Mouse (Mus musculus) stomach, embryonic 14.5 days (tissue): ENCODE measurements around the gene Pla2g3. TPM values are rescaled to one million over a fixed set of nuclear protein-coding genes. Genes with fewer than 3 reads are reported as not detected.

ENCODE experiments used
- ATAC-seq: fragments of 200-750 bp; cut with Nextera tagmentation; 2 replicates; pipeline ENCODE4 v1.8.0; 2017; ENCODE audit warnings: low read depth, moderate TSS enrichment; ENCODE audit not compliant: insufficient number of reproducible peaks, insufficient read depth, low FRiP score
- H3K27ac ChIP-seq: fragments of 300-500 bp; sonication (generic); 2 replicates; pipeline ENCODE4 v1.5.1; 2014; ENCODE audit warnings: mild to moderate bottlenecking, low read length, moderate library complexity, mixed read lengths
- H3K27me3 ChIP-seq: fragments of 300-500 bp; sonication (generic); 2 replicates; pipeline ENCODE4 v1.6.1; 2014; ENCODE audit warnings: low read length, control low read depth, mixed read lengths; ENCODE audit not compliant: control insufficient read depth, insufficient read depth
- H3K36me3 ChIP-seq: fragments of 300-500 bp; sonication (generic); 2 replicates; pipeline ENCODE4 v1.6.1; 2014; ENCODE audit warnings: mild to moderate bottlenecking, control low read depth, low read length, moderate library complexity, mixed read lengths; ENCODE audit not compliant: control insufficient read depth, insufficient read depth
- H3K4me1 ChIP-seq: fragments of 300-500 bp; sonication (generic); 2 replicates; pipeline ENCODE4 v1.6.1; 2014; ENCODE audit warnings: low read length, control low read depth, mixed read lengths; ENCODE audit not compliant: control insufficient read depth, insufficient read depth
- H3K4me2 ChIP-seq: fragments of 300-500 bp; sonication (generic); replicated peaks from 2 replicates; pipeline ENCODE4 v1.6.1; 2014; ENCODE audit warnings: low read depth, low read length, control low read depth
- H3K4me3 ChIP-seq: fragments of 300-500 bp; sonication (generic); 2 replicates; pipeline ENCODE4 v1.5.1; 2014; ENCODE audit warnings: low read depth, low read length, control low read depth
- H3K9ac ChIP-seq: fragments of 300-500 bp; sonication (generic); replicated peaks from 2 replicates; pipeline ENCODE4 v1.6.1; 2014; ENCODE audit warnings: low read depth, mild to moderate bottlenecking, control low read depth, low read length, moderate library complexity, mixed read lengths
- H3K9me3 ChIP-seq: fragments of 300-500 bp; sonication (generic); 2 replicates; pipeline ENCODE4 v1.6.1; 2016; ENCODE audit warnings: low read depth, low read length, control low read depth; ENCODE audit not compliant: control insufficient read depth
- WGBS: fragments of 180-500 bp; shearing (Covaris S2); extraction: QIAGEN DNeasy Blood & Tissue Kit; methylation state at CpG from one replicate; pipeline ENCODE4 v1.1.7; 2014; 5-methylcytosine and 5-hydroxymethylcytosine counted together
- polyA plus RNA-seq: library from polyadenylated mRNA; unstranded; fragments of >200 nt; fragmentation: Nextera tagmentation; extraction: Ambion mirVana; gene quantifications from 2 replicates; pipeline ENCODE4 v1.2.1, GENCODE M21; 2014

Pla2g3 gene
- polyA plus RNA-seq, 1 experiment from 2014 or later, result 0.17 TPM

DNA sequence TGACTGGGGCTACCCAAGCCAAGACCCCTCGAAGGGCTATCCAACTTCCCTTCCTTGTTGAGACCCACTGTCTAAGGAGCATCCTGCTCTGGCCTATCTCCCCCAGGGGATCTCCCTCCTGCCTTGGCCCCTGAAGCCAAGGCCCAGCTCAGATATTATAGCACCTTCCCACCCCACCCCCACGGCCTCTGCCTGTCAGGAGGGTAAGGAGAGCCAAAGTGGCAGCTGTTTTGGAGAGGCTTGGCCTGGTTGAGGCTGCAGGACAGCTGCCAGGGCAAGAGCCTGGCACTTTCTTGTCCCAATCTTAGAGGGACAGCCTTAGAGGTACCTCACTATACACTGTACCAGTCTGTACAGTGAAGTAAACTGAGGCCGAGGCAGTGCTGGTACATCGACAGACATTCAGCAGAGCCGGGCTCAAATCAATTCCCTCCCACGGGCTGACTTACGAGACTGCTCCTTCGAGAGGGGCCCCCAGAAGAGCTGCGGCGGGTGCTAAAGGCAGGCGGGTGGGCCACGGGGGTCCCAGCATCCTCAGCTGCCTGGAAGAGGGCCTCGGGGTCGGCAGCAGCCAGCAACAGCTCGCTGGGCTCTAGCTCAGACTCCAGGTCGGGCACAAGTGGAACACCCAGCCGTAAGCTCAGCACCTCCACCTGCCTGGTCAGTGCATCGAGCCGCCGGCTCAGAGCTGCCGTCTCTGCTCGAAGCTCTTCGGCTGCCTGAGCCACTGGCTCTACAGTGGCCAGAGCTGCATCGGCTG lies 39.1 kb downstream of the Pla2g3 start:
- no peaks in the 10 kb centered on the region for H3K27me3 ChIP-seq
- H3K4me1 ChIP-seq, result no peaks in the 10 kb centered on the region
- ATAC-seq, result no peak
- H3K9me3 ChIP-seq, result no peaks in the 10 kb centered on the region
- whole genome bisulfite sequencing, result 92% methylated on average over 24 of the region's 24 CpGs
- no peak overlapping the region for H3K4me2 ChIP-seq
- H3K4me3 ChIP-seq, result no peak overlapping the region
- H3K27ac ChIP-seq, result no peak overlapping the region
- H3K36me3 ChIP-seq, result peaks cover 97% of the 10 kb centered on the region
- H3K9ac ChIP-seq, result no peak overlapping the region

DNA sequence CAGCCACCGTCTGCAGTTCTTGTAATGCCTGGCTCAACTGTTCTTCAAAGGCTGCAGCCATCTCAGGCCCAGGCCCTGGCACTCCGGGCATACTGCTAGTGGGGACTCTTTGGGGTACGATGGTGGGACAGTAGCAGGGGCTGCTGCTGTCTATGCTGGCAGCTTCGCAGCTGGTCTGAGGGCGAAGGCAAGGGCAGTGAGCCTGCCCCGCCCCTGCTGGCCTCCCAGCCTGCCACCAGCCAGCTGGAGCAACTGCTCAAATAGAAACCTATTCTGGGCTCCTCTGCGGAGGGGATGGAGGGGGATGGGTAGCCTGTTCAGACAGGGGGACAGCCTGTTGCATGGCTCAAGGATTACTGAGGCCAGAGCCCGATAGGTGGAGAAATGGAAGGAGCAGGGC lies 39.7 kb downstream of the Pla2g3 start:
- ATAC-seq, result no peak
- no peak overlapping the region for H3K9ac ChIP-seq
- H3K36me3 ChIP-seq, result peaks cover 97% of the 10 kb centered on the region
- no peak overlapping the region for H3K4me3 ChIP-seq
- H3K4me1 ChIP-seq, result no peaks in the 10 kb centered on the region
- no peaks in the 10 kb centered on the region for H3K27me3 ChIP-seq
- no peak overlapping the region for H3K27ac ChIP-seq
- 82% methylated on average over 8 of the region's 8 CpGs for WGBS
- H3K4me2 ChIP-seq, result no peak overlapping the region
- H3K9me3 ChIP-seq, result no peaks in the 10 kb centered on the region

DNA sequence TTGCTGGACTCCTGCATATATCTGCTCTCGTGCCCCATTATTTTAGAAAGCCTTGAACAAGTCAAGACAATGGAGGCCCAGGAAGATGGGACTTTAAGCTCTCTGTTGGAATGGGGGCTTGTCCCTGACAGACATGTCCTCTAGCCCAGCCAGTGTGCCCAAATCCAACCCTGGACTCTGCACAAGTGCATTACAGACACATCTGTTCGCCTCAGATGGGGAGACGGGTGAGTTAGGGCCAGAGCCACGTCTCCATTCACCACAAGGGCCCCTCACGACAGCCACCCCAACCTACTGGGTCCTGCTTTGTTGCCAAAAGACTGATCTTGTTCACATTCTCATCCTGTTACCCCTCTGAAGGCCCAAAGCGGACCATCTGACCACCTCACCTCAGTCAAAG lies 40.1 kb downstream of the Pla2g3 start:
- H3K9me3 ChIP-seq, result no peaks in the 10 kb centered on the region
- H3K27me3 ChIP-seq, result no peaks in the 10 kb centered on the region
- no peak overlapping the region for H3K4me2 ChIP-seq
- peaks cover 97% of the 10 kb centered on the region for H3K36me3 ChIP-seq
- no peak for ATAC-seq
- no peak overlapping the region for H3K9ac ChIP-seq
- H3K27ac ChIP-seq, result no peak overlapping the region
- WGBS, result 89% methylated on average over 6 of the region's 6 CpGs
- H3K4me3 ChIP-seq, result no peak overlapping the region
- no peaks in the 10 kb centered on the region for H3K4me1 ChIP-seq

DNA sequence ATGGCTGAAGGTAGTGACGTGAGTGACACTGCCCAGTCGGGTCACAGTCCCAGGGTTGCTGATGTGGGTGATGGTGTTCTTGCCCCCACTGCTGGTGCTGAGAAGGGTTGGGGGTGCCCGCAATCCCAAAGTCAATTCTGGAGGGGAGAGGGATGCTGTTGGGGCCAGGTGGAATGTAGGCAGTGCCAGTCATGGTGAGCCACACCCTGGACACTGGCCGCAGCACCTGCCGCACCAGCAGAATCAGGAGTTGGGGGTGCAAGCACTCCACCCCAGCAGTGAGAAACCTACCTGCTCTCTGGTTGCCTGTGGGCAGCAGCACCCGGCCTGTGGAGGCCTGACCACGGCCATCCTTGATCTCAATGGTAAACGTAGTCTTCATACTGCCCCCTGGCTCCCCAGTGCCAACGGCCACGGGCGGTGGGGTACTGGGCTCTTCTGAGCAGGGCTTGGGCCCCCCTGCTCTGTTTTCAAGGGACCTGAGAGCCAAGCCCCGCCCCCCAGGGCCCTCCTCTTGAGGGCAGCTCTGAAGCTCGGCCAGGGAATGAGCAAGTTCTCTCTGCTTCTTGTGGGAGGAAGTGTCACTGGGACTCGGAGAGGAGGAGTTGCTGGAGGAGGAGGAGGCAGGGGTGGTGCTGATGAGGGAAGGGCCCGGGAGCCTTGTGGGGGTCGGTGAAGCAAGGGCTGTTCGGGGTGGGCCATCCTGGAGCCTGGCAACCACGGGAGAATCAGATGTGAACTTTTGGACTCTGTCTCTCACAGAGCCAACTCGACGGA lies 41.6 kb downstream of the Pla2g3 start:
- H3K36me3 ChIP-seq, result peaks cover 93% of the 10 kb centered on the region
- no peak overlapping the region for H3K4me3 ChIP-seq
- ATAC-seq, result no peak

DNA sequence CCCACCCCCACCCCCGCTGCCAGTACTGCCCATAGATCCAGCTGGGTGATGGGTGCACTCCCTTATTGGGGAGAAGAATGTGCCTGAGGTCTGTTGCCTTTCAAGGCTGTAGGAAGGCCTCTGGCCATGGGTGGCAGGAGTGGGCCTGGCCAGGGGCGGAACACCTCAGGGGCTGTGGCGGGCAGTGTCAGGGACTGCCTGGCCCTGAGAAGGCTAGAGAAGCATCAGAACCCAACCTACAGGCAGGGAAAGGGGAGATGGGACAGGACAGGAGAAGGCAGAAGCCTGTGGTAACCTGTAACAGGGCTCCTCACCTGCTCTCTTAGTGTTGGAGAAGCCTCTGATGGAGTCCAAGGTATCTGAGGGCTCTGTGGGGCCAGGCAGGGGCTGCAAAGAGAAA lies 42.6 kb downstream of the Pla2g3 start:
- H3K36me3 ChIP-seq, result peaks cover 83% of the 10 kb centered on the region
- 89% methylated on average over 3 of the region's 3 CpGs for WGBS

More for the DNA sequence above, 41.6 kb downstream of the Pla2g3 start:
- H3K27me3 ChIP-seq, result no peaks in the 10 kb centered on the region
- no peaks in the 10 kb centered on the region for H3K9me3 ChIP-seq
- H3K27ac ChIP-seq, result no peak overlapping the region
- no peak overlapping the region for H3K4me2 ChIP-seq
- no peaks in the 10 kb centered on the region for H3K4me1 ChIP-seq
- WGBS, result 81% methylated on average over 20 of the region's 20 CpGs
- no peak overlapping the region for H3K9ac ChIP-seq

DNA sequence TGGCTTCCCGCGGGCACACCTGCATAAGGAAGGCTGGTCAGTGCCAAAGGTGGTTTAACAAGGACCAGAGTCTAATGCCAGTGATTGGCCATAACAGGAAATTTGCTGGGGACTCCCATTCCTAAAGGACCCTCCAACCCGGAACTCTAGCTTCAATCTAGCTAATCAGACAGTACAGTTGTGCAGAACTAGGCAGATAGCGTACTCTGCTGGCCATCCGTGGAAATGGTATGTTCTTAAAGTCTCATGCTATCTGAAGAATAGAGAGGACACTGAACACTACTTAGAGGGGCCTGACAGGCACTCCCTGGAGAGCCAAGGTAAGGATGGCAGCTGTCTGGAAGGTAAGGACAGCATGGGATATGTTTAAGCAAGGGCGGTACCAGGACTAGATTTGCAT lies 43.5 kb downstream of the Pla2g3 start:
- Histone ChIP-seq H3K36me3 (peaks cover 74% of the 10 kb centered on the region), H3K27ac (no peak overlapping the region)

More for the DNA sequence above, 42.6 kb downstream of the Pla2g3 start:
- ATAC-seq, result no peak
- Histone ChIP-seq H3K4me1 (peaks cover 5% of the 10 kb centered on the region; the same call in 1 of the 2 replicates), H3K27me3 (no peaks in the 10 kb centered on the region), H3K4me2 (no peak overlapping the region), H3K9ac (no peak overlapping the region), H3K27ac (no peak overlapping the region), H3K4me3 (no peak overlapping the region), H3K9me3 (no peaks in the 10 kb centered on the region)

DNA sequence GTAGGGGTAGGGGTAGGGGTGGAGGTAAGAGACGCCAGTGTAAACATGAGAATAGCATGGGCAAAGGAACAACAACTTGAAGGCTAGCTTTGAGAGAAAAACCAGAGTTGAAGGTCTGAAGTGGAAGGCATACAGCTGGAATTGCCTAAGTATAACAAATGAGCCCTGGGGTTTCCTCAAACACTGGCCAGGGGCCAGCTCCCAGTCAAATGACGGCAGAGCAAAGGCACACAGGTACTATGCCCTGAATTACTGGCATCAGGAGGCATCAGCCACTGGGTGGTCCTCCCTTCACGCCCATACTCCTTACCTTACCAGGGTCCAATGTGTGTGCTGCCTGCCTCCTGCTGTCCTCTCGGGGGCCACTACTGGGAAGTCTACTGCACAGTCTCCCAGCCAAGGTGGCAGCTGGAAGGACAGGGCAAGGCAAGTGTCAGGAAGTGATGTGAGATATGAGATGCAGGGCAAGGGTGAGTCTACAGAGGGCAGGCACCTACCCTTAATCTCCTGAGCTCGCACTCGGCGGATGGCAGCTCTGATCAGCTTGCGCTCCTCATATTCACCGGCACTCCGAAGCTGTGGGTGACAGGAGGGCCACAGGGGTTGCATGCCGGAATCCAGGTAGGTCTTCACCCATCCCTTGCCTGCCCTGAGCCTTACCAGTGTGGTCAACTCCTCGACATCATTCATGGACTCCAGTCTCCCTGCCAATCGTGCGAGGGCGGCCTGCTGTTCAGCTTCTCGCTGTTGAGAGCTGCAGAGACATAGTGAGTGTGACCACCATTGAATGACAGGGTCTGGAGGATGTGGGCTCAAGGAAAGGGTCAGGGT lies 44.2 kb downstream of the Pla2g3 start:
- Histone ChIP-seq H3K4me3 (no peak overlapping the region), H3K27me3 (no peaks in the 10 kb centered on the region), H3K27ac (no peak overlapping the region), H3K4me1 (peaks cover 18% of the 10 kb centered on the region), H3K9me3 (no peaks in the 10 kb centered on the region), H3K4me2 (no peak overlapping the region), H3K9ac (no peak overlapping the region), H3K36me3 (peaks cover 69% of the 10 kb centered on the region)
- ATAC-seq, result no peak
- WGBS, result 85% methylated on average over 16 of the region's 16 CpGs

More for the DNA sequence above, 43.5 kb downstream of the Pla2g3 start:
- Histone ChIP-seq H3K4me3 (no peak overlapping the region), H3K9ac (no peak overlapping the region), H3K27me3 (no peaks in the 10 kb centered on the region), H3K4me2 (no peak overlapping the region), H3K9me3 (no peaks in the 10 kb centered on the region), H3K4me1 (peaks cover 11% of the 10 kb centered on the region)
- ATAC-seq, result no peak
- WGBS, result 84% methylated on average over 6 of the region's 6 CpGs

DNA sequence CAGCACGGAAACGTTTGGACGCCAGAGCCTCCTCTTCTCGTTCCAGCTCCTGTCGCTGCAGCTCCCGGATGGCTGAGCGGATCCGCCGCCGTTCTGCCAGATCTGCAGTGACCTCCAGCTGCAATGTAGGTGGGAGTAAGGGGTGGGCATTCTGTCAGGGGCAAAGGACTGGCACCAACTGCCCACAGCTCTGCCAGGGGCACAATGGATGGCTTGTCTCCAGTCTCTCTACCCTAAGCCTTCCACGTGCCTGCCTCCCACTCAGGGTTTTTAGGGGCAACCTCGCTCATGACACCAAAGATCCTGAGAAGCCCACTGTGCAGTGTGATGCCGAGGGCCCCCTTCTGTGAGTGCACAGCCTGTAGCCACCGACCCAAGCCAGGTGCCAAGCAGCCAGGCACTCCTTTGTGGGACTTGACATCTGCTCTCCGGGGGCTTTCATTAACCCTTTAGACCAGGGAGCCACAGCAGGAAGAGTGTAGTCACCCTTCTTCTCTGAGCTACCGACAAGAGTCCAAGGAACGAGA lies 45.4 kb downstream of the Pla2g3 start:
- H3K9me3 ChIP-seq, result no peaks in the 10 kb centered on the region
- no peak overlapping the region for H3K27ac ChIP-seq
- peaks cover 25% of the 10 kb centered on the region for H3K4me1 ChIP-seq
- no peak overlapping the region for H3K9ac ChIP-seq
- H3K4me2 ChIP-seq, result no peak overlapping the region
- H3K36me3 ChIP-seq, result peaks cover 58% of the 10 kb centered on the region
- WGBS, result 88% methylated on average over 17 of the region's 17 CpGs
- H3K27me3 ChIP-seq, result no peaks in the 10 kb centered on the region
- no peak for ATAC-seq
- H3K4me3 ChIP-seq, result no peak overlapping the region
